Mouse (Mus musculus): ENCODE data around the gene Hyal1. TPM values are rescaled to one million over a fixed set of nuclear protein-coding genes. Genes with fewer than 3 reads are reported as not detected.

Gene Hyal1
- polyA plus RNA-seq, 1 experiment, result 8.3 TPM

DNA sequence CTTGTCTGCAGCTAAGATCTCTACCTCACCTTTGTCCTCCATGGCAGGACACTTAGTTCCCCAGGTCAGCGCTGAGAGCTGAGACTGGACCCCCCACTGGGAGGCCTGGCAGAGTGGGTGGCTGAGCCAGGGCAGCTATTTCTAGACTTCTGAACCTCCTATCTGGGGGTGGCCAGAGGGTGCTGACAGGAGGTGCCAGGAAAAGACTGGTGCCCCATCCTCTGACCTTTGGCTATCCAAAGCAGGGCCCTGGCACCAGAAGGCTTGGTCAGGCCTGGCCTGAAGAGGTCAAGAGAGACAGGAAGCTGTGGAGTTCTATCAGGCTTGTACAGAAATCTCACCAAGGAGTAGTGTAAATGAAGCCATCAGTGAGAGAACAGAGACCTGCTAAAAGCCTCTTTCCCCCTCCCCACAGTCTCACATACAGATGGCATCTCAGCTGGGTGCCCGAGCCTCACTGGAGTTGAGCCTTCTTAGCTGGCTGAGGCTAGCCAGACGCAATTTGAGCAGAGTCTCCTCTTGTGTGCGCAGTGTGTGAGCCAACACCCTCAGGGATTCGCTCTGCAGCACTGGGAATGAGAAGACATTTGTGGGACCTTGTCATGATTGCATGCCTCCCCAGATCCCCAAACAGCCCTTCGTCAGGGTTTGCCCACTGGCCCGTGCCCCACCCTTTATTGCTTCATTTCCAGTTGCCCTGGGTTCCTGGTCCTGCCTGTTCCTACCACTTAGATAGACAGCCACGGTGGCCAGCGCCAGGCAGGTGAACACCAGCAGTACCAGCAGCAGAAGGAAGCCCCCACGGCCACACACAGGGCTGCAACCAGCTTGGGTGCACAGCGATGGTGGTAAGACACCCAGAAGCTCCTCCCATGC lies 16.6 kb downstream of the Hyal1 start:
- Histone ChIP-seq H3K27me3 (ENCODE audit: control insufficient read depth, insufficient read depth, low read length) (no peaks in the 10 kb centered on the region), H3K4me1 (replicated peaks; ENCODE audit: control insufficient read depth, insufficient read depth, low read length) (peaks cover 7% of the 10 kb centered on the region; the same call in 1 of the 2 replicates)
- WGBS, result 96% methylated on average over 11 of the region's 11 CpGs

DNA sequence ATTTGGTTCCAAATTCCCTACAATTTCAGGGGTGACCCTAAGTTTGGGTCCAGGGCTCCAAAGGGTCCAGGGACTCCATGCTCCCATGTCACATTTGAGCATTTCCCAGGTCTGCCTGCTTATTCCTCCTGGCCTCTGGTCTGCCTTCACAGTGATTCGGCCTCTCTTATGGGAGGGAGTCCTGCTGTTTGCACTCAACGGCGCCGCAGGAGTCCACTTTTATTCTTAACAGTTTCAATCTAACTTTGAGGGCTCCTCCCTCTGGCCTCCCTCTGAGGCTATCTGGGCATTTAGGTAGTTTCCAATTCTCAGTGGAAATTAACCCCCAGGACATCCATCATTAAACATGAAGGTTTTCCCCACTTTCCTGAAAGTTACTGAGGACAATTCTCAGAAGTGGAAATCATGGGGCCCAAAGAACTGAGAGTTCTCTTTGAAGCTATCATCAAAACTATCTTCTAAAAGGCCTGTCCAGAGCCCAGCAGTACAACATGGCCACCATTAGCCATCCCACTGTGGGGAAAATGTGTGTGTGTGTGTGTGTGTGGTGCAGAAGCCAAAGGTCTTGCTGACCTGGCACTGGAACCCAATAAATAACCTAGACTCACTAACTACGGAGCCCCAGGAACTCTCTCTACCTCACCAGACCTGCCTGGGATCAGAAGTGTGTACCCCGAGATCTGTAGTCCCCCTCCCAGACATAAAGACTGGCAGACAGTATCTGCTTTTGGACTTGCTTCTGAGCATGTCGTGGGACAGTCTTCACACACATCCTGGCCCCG lies 17.7 kb downstream of the Hyal1 start:
- 95% methylated on average over 8 of the region's 8 CpGs for WGBS
- Histone ChIP-seq H3K27me3 (ENCODE audit: control insufficient read depth, insufficient read depth, low read length) (no peaks in the 10 kb centered on the region), H3K36me3 (ENCODE audit: control insufficient read depth, insufficient read depth, low read length) (peaks cover 6% of the 10 kb centered on the region; the same call in 1 of the 2 replicates), H3K27ac (ENCODE audit: control insufficient read depth, insufficient read depth, low read length) (peak overlapping the region; percentile 1; the same call in 1 of the 2 replicates), H3K4me1 (replicated peaks; ENCODE audit: control insufficient read depth, insufficient read depth, low read length) (no peaks in the 10 kb centered on the region), H3K4me3 (ENCODE audit: control insufficient read depth, insufficient read depth, low read length) (no peak overlapping the region)
- DNase-seq, result no peak
- no peak for TF ChIP-seq CTCF (IDR thresholded peaks at IDR 0.05; ENCODE audit: borderline replicate concordance, control insufficient read depth, extremely low read depth, insufficient read depth, low read length, poor library complexity)
- TF ChIP-seq POLR2A (IDR thresholded peaks at IDR 0.05; ENCODE audit: control insufficient read depth, extremely low read depth, insufficient read depth, low read length, poor library complexity), result no peak

More for the DNA sequence above, 16.6 kb downstream of the Hyal1 start:
- TF ChIP-seq POLR2A (IDR thresholded peaks at IDR 0.05; ENCODE audit: control insufficient read depth, extremely low read depth, insufficient read depth, low read length, poor library complexity) (no peak), CTCF (IDR thresholded peaks at IDR 0.05; ENCODE audit: borderline replicate concordance, control insufficient read depth, extremely low read depth, insufficient read depth, low read length, poor library complexity) (no peak)
- Histone ChIP-seq H3K36me3 (ENCODE audit: control insufficient read depth, insufficient read depth, low read length) (peaks cover 6% of the 10 kb centered on the region; the same call in 1 of the 2 replicates), H3K27ac (ENCODE audit: control insufficient read depth, insufficient read depth, low read length) (no peak overlapping the region), H3K4me3 (ENCODE audit: control insufficient read depth, insufficient read depth, low read length) (no peak overlapping the region)
- DNase-seq, result no peak

DNA sequence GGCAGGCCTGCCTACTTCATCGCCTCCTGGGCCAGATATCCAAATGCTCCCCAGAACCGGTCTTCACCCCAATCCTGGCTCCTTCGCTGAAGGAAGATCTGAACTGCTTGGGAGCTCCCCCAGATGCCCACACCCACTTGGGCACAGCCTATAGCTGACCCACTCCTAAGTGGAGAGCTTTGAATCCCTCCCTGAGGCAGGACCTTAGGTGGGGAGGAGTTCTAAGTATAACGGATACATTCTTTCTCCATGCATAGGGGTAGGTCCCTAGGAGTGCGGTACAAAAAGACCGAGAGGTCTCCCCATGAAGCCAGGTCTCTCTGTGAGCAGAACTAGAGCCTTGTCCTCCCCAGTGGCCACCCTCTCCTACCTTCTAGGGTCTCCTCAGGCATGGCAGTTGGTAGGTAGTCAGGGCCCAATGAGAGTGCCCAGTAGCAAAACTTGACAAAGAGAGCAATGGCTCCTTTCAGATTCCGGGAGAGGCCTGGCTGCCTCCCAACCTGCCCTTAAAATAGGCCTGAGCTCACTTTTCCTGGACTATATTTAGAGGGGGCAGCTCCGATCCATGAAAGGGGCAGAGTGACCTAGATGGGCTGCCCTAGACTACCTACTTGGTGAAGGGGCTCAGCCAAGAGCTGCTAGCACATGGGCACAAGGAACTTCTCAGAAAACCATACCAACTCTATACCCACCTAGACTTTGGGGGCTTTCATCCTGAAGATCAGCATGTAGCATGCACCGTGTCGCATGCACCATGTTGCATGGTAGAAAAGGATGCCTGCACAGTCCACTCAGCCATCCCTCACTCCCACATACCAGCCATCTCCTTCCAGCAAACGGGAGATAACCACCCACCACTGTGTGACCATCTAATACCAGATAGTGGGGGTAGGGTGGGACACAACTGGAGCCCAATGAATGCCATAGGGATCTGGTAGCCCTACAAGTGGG lies 20.2 kb downstream of the Hyal1 start:
- H3K36me3 ChIP-seq (ENCODE audit: control insufficient read depth, insufficient read depth, low read length), result peaks cover 4% of the 10 kb centered on the region; the same call in 1 of the 2 replicates
- WGBS, result 96% methylated on average over 11 of the region's 11 CpGs
- no peaks in the 10 kb centered on the region for H3K27me3 ChIP-seq (ENCODE audit: control insufficient read depth, insufficient read depth, low read length)
- TF ChIP-seq CTCF (IDR thresholded peaks at IDR 0.05; ENCODE audit: borderline replicate concordance, control insufficient read depth, extremely low read depth, insufficient read depth, low read length, poor library complexity) (no peak), POLR2A (IDR thresholded peaks at IDR 0.05; ENCODE audit: control insufficient read depth, extremely low read depth, insufficient read depth, low read length, poor library complexity) (no peak)
- peaks cover 14% of the 10 kb centered on the region for H3K4me1 ChIP-seq (replicated peaks; ENCODE audit: control insufficient read depth, insufficient read depth, low read length)
- H3K27ac ChIP-seq (ENCODE audit: control insufficient read depth, insufficient read depth, low read length), result no peak overlapping the region
- H3K4me3 ChIP-seq (ENCODE audit: control insufficient read depth, insufficient read depth, low read length), result no peak overlapping the region
- DNase-seq, result no peak

DNA sequence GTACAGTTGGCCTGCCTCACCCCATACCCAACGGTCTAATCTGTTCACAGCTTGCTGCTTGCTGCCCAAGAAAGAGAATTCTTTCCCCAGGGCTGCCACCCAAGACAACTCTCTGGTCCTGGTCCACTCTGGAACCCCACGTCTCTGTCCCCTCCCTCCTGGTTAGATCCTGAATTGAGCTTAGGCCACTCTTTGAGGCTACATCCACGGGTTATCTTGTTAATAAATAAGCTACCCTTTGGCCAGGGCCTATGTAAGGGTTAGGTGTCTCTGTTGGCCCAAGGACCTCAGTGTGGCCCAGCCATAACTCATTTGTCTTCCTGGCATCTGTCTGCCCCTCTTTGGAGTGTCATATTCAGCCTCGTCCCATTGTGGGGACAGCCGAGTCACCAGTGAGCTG lies 21.7 kb downstream of the Hyal1 start:
- Histone ChIP-seq H3K27me3 (ENCODE audit: control insufficient read depth, insufficient read depth, low read length) (no peaks in the 10 kb centered on the region), H3K36me3 (ENCODE audit: control insufficient read depth, insufficient read depth, low read length) (no peaks in the 10 kb centered on the region; the same call in 1 of the 2 replicates), H3K27ac (ENCODE audit: control insufficient read depth, insufficient read depth, low read length) (no peak overlapping the region), H3K4me1 (replicated peaks; ENCODE audit: control insufficient read depth, insufficient read depth, low read length) (peaks cover 14% of the 10 kb centered on the region), H3K4me3 (ENCODE audit: control insufficient read depth, insufficient read depth, low read length) (no peak overlapping the region)
- 92% methylated on average over 5 of the region's 5 CpGs for WGBS
- no peak for DNase-seq
- TF ChIP-seq POLR2A (IDR thresholded peaks at IDR 0.05; ENCODE audit: control insufficient read depth, extremely low read depth, insufficient read depth, low read length, poor library complexity) (no peak), CTCF (IDR thresholded peaks at IDR 0.05; ENCODE audit: borderline replicate concordance, control insufficient read depth, extremely low read depth, insufficient read depth, low read length, poor library complexity) (no peak)

DNA sequence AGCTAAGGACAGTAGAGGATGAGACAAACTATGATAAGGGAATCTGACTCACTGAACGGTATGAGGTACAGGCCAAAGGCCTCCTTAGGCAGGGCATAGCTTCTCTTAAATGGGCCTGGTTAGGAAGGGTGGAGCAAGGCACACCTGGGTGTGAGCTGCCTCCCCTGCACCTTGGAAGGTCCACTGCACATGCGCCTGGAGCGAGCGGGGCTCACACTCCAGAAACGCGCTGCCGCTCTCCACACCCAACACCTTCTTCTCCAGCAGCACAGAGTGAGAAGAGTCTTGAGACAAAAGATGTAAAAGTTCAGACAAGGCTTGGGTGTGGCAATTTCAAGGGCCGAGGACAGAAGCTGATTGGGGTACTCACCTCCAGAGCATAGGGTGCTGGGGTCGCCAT lies 22.7 kb downstream of the Hyal1 start:
- no peaks in the 10 kb centered on the region for H3K36me3 ChIP-seq (ENCODE audit: control insufficient read depth, insufficient read depth, low read length)
- no peak overlapping the region for H3K4me3 ChIP-seq (ENCODE audit: control insufficient read depth, insufficient read depth, low read length)
- peaks cover 14% of the 10 kb centered on the region for H3K4me1 ChIP-seq (replicated peaks; ENCODE audit: control insufficient read depth, insufficient read depth, low read length)
- no peaks in the 10 kb centered on the region for H3K27me3 ChIP-seq (ENCODE audit: control insufficient read depth, insufficient read depth, low read length)
- H3K27ac ChIP-seq (ENCODE audit: control insufficient read depth, insufficient read depth, low read length), result no peak overlapping the region
- 96% methylated on average over 9 of the region's 9 CpGs for WGBS
- DNase-seq, result no peak
- TF ChIP-seq CTCF (IDR thresholded peaks at IDR 0.05; ENCODE audit: borderline replicate concordance, control insufficient read depth, extremely low read depth, insufficient read depth, low read length, poor library complexity), result no peak
- no peak for TF ChIP-seq POLR2A (IDR thresholded peaks at IDR 0.05; ENCODE audit: control insufficient read depth, extremely low read depth, insufficient read depth, low read length, poor library complexity)

All from thymus, adult 2 months (tissue).